Mouse (Mus musculus): ENCODE results near the gene Cnot4. TPM values are rescaled to one million over a fixed set of nuclear protein-coding genes. Genes with fewer than 3 reads are reported as not detected.

Gene Cnot4
- polyA plus RNA-seq, 1 experiment from 2014 or later: 39.0 TPM

DNA sequence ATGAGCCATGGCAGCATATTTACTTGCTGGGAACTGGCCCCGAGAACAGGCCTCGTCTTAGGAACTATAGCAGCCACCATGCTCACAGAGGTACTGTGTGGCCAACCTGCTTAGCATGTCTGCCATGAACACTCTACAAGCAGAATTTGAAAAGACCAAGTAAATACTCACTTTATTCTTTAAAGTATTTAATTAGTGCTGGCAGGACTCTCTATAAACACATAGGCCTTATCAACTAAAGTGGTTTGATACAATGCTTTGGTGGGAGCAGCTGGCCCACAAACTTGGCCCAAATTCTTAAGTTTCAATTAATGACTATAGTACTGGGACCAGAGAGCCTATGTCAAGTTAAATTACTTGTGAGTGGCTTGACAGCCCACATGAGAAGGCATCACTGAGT, 105.5 kb downstream of the Cnot4 start:
- no peak for DNase-seq
- Histone ChIP-seq H3K27me3 (ENCODE audit: control insufficient read depth, insufficient read depth, low read length) (no peaks in the 10 kb centered on the region), H3K4me3 (replicated peaks; ENCODE audit: low read depth, low read length) (no peak overlapping the region), H3K4me1 (ENCODE audit: control insufficient read depth, insufficient read depth, low read length) (no peaks in the 10 kb centered on the region), H3K4me2 (ENCODE audit: low read length) (no peak overlapping the region), H3K36me3 (ENCODE audit: control insufficient read depth, insufficient read depth, low read length) (0 out of 2 replicates have a peak, but pooled peaks cover 3% of the 10 kb centered on the region), H3K9ac (replicated peaks; ENCODE audit: low read length) (no peak overlapping the region), H3K9me3 (ENCODE audit: control insufficient read depth, low read length) (no peaks in the 10 kb centered on the region), H3K27ac (replicated peaks; ENCODE audit: low read depth, low read length) (no peak overlapping the region)
- no peak for ATAC-seq (ENCODE audit: low FRiP score, low TSS enrichment)
- WGBS: 91% methylated on average over 2 of the region's 2 CpGs

DNA sequence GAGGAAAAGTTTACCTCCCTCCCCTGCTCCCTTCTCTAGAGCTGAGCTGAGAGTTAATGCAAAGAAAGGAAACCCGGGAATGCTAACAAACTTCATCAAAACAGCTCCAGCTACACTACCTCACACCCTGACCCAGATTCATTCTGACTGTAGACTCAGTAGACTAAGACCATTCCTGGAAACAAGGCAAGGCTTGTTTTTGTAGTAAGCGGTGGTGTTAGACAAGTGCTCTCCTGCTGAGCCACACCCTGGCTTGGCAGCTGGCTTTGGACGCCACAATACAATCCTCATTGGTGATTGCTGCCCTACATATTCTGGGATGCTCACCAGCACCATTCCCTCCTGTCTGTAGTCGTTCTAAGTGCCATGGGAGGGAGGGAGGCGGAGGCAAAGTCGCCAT, 106.3 kb downstream of the Cnot4 start:
- Histone ChIP-seq H3K9ac (replicated peaks; ENCODE audit: low read length) (no peak overlapping the region), H3K4me2 (ENCODE audit: low read length) (no peak overlapping the region)
- ATAC-seq (ENCODE audit: low FRiP score, low TSS enrichment): no peak

DNA sequence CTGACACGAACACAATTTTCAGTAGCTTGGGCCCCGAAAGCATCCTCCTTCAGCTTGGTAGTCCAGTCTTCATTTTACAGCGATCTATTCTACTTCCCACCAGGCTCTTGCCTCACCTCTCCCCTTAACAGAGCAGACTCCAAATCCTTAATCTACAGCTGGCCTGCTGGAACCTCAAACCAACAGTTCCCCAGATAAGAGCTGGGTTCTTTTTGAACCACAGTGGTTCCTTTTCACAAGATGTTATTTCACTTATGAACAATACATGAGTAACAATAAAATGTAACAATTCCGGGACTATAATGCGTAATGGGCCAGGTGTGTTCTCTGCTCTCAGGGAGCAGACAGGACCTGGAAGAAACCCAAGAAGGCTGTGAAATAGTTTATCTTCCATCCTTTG, 116.9 kb downstream of the Cnot4 start:
- DNase-seq (no peak), ATAC-seq (ENCODE audit: low FRiP score, low TSS enrichment) (no peak)
- Histone ChIP-seq H3K4me2 (ENCODE audit: low read length) (no peak overlapping the region), H3K9ac (replicated peaks; ENCODE audit: low read length) (no peak overlapping the region), H3K27ac (replicated peaks; ENCODE audit: low read depth, low read length) (no peak overlapping the region), H3K4me1 (ENCODE audit: control insufficient read depth, insufficient read depth, low read length) (no peaks in the 10 kb centered on the region), H3K4me3 (replicated peaks; ENCODE audit: low read depth, low read length) (no peak overlapping the region), H3K36me3 (ENCODE audit: control insufficient read depth, insufficient read depth, low read length) (peaks cover 3% of the 10 kb centered on the region; the same call in 1 of the 2 replicates), H3K9me3 (ENCODE audit: control insufficient read depth, low read length) (no peaks in the 10 kb centered on the region), H3K27me3 (ENCODE audit: control insufficient read depth, insufficient read depth, low read length) (no peaks in the 10 kb centered on the region)
- WGBS: 96% methylated on average over 5 of the region's 5 CpGs

More for the DNA sequence above, 106.3 kb downstream of the Cnot4 start:
- 76% methylated on average over 6 of the region's 6 CpGs for WGBS
- H3K4me1 ChIP-seq (ENCODE audit: control insufficient read depth, insufficient read depth, low read length): no peaks in the 10 kb centered on the region
- H3K36me3 ChIP-seq (ENCODE audit: control insufficient read depth, insufficient read depth, low read length): 0 out of 2 replicates have a peak, but pooled peaks cover 6% of the 10 kb centered on the region
- H3K27ac ChIP-seq (replicated peaks; ENCODE audit: low read depth, low read length): no peak overlapping the region
- no peak for DNase-seq
- no peak overlapping the region for H3K4me3 ChIP-seq (replicated peaks; ENCODE audit: low read depth, low read length)
- no peaks in the 10 kb centered on the region for H3K27me3 ChIP-seq (ENCODE audit: control insufficient read depth, insufficient read depth, low read length)
- H3K9me3 ChIP-seq (ENCODE audit: control insufficient read depth, low read length): no peaks in the 10 kb centered on the region

DNA sequence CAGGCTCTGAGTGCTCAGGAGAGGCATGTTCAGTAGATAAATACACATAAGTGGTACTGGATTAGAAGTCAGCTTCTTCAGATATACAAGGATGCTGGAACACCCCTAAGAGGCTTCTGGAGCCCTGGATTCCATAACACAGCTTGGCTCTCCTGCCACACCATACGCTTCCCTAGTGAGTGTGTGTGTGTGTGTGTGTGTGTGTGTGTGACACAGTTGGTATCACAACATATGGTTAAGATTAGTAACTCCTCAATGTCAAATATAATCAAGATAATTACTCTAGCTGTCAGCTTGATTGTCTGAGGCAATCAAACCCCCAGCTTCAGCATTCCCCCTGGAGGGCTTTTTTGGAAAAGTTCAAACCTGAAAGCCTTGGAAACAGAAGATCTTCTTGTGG, 121.6 kb downstream of the Cnot4 start:
- WGBS: 90% methylated on average over 1 of the region's 1 CpGs
- Histone ChIP-seq H3K36me3 (ENCODE audit: control insufficient read depth, insufficient read depth, low read length) (no peaks in the 10 kb centered on the region), H3K9ac (replicated peaks; ENCODE audit: low read length) (no peak overlapping the region), H3K27ac (replicated peaks; ENCODE audit: low read depth, low read length) (no peak overlapping the region), H3K4me3 (replicated peaks; ENCODE audit: low read depth, low read length) (no peak overlapping the region), H3K4me2 (ENCODE audit: low read length) (no peak overlapping the region), H3K4me1 (ENCODE audit: control insufficient read depth, insufficient read depth, low read length) (no peaks in the 10 kb centered on the region), H3K9me3 (ENCODE audit: control insufficient read depth, low read length) (no peaks in the 10 kb centered on the region), H3K27me3 (ENCODE audit: control insufficient read depth, insufficient read depth, low read length) (no peaks in the 10 kb centered on the region)
- DNase-seq (no peak), ATAC-seq (ENCODE audit: low FRiP score, low TSS enrichment) (no peak)

DNA sequence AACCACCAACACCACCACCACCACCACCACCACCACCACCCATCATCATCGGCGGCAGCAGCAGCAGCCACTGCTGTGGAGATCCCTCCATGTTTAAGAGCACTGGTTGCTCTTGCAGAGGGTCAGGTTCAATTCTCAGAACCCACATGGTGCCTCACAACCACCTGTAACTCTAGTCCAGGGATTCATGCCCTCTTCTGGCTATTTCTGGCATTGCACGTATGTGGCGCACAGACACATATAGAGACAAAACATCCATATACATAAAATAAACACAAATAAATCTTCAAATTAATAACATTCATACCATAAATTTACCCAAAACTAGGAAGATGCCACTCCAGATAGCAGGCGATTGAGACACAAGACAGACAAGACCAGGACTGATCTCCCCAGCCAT, 122.8 kb downstream of the Cnot4 start:
- H3K9me3 ChIP-seq (ENCODE audit: control insufficient read depth, low read length): no peaks in the 10 kb centered on the region
- no peaks in the 10 kb centered on the region for H3K36me3 ChIP-seq (ENCODE audit: control insufficient read depth, insufficient read depth, low read length)
- WGBS: 98% methylated on average over 5 of the region's 5 CpGs
- no peak overlapping the region for H3K4me2 ChIP-seq (ENCODE audit: low read length)
- no peak overlapping the region for H3K9ac ChIP-seq (replicated peaks; ENCODE audit: low read length)
- H3K4me3 ChIP-seq (replicated peaks; ENCODE audit: low read depth, low read length): no peak overlapping the region
- no peak for DNase-seq
- ATAC-seq (ENCODE audit: low FRiP score, low TSS enrichment): no peak
- H3K4me1 ChIP-seq (ENCODE audit: control insufficient read depth, insufficient read depth, low read length): no peaks in the 10 kb centered on the region
- no peaks in the 10 kb centered on the region for H3K27me3 ChIP-seq (ENCODE audit: control insufficient read depth, insufficient read depth, low read length)
- no peak overlapping the region for H3K27ac ChIP-seq (replicated peaks; ENCODE audit: low read depth, low read length)

DNA sequence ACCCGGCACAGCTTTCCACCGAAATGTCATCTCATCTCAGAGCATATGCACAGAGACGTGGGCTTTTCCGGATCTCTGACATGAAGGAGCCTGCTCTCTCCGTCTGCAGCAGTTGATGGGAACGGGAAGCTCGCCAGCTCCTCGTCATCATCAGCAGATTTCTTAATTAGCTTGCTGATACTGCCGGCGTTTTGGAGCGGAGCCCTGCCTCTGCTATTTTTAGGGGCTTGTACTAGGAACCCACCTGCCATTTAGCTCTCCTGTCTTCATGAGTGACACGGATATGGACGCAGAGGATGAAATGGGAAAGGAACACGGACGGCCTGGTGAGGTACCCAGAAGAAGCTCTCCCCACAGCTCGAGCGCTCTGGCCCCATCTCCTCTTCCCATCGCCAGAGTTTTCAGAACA, 131.3 kb downstream of the Cnot4 start:
- H3K9ac ChIP-seq (replicated peaks; ENCODE audit: low read length): no peak overlapping the region
- no peak overlapping the region for H3K27ac ChIP-seq (replicated peaks; ENCODE audit: low read depth, low read length)
- no peaks in the 10 kb centered on the region for H3K36me3 ChIP-seq (ENCODE audit: control insufficient read depth, insufficient read depth, low read length)
- WGBS: 82% methylated on average over 18 of the region's 18 CpGs
- no peaks in the 10 kb centered on the region for H3K27me3 ChIP-seq (ENCODE audit: control insufficient read depth, insufficient read depth, low read length)
- peak; percentile 35 for DNase-seq
- H3K4me3 ChIP-seq (replicated peaks; ENCODE audit: low read depth, low read length): no peak overlapping the region
- no peak overlapping the region for H3K4me2 ChIP-seq (ENCODE audit: low read length)
- no peaks in the 10 kb centered on the region for H3K4me1 ChIP-seq (ENCODE audit: control insufficient read depth, insufficient read depth, low read length)
- no peak for ATAC-seq (ENCODE audit: low FRiP score, low TSS enrichment)
- H3K9me3 ChIP-seq (ENCODE audit: control insufficient read depth, low read length): no peaks in the 10 kb centered on the region

DNA sequence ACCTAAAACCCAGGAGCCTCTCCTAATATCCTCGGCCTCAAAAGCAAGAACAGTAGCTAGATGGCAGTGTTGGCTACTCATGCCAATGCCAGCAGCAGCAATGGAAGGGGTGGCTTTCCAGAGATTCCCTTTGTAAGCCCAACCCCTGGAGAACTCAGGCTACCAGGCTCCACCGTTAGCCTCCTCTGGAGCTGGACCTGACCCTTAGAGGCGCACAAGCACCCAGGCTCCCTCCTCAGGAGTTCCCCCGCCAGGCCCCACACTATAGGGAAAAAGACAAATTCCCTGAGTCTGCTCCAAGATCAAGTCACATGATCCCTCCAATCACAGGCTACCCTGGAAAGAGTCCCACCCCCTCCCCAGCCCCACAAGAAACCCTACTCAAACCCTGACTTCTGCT, 134.4 kb downstream of the Cnot4 start:
- 15% methylated on average over 4 of the region's 4 CpGs for WGBS
- H3K4me3 ChIP-seq (replicated peaks; ENCODE audit: low read depth, low read length): no peak overlapping the region

DNA sequence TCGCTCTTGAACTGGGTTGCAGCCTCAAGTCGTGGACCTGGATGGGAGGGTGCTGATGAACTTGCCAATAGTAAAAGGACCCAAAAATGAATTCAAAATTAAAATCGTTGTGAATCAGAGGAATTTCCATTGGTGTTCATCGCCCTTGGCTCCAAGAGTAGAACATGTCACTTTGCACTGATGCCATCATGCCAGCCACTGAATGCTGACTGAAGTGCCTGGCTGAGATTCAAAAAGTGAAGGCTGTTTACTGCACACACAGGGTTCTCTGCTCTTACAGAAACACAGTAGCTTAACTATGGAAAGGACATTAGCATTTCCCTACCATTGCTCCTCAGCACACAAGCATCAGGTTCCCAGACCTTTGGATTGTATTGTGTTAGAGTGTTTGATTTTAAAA, 137.0 kb downstream of the Cnot4 start:
- ATAC-seq (ENCODE audit: low FRiP score, low TSS enrichment): no peak

More for the DNA sequence above, 134.4 kb downstream of the Cnot4 start:
- no peaks in the 10 kb centered on the region for H3K36me3 ChIP-seq (ENCODE audit: control insufficient read depth, insufficient read depth, low read length)
- no peak overlapping the region for H3K9ac ChIP-seq (replicated peaks; ENCODE audit: low read length)
- no peak overlapping the region for H3K27ac ChIP-seq (replicated peaks; ENCODE audit: low read depth, low read length)
- peak overlapping the region; percentile 31; the same call in 1 of the 2 replicates for H3K4me2 ChIP-seq (ENCODE audit: low read length)
- H3K27me3 ChIP-seq (ENCODE audit: control insufficient read depth, insufficient read depth, low read length): no peaks in the 10 kb centered on the region
- ATAC-seq (ENCODE audit: low FRiP score, low TSS enrichment) (0 out of 2 replicates have a peak, but pooled peaks have one; percentile 35), DNase-seq (peak; percentile 76)
- H3K4me1 ChIP-seq (ENCODE audit: control insufficient read depth, insufficient read depth, low read length): no peaks in the 10 kb centered on the region
- H3K9me3 ChIP-seq (ENCODE audit: control insufficient read depth, low read length): no peaks in the 10 kb centered on the region

DNA sequence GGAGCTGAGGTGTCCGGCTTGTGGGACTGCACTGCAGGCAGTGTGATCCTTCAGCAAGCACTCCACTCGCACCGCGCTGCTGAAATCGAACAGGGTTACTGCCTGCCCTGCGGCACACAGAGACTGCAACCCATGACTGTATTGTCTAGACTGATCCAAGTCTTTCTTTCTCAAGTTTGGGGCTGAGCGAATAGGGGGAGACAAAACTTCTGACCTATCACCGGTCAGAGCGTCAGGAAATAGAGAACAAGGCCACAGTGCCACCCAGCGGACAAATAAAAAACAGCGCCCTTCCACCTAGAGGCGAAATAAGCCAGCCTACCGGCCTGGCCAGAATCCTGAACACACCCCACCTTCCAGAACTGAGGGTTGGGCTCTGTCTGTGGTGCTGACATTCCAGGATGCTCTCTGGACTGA, 138.3 kb downstream of the Cnot4 start:
- peak; percentile 54; the same call in 1 of the 2 replicates for ATAC-seq (ENCODE audit: low FRiP score, low TSS enrichment)
- no peaks in the 10 kb centered on the region for H3K4me1 ChIP-seq (ENCODE audit: control insufficient read depth, insufficient read depth, low read length)
- H3K27me3 ChIP-seq (ENCODE audit: control insufficient read depth, insufficient read depth, low read length): no peaks in the 10 kb centered on the region
- no peaks in the 10 kb centered on the region for H3K36me3 ChIP-seq (ENCODE audit: control insufficient read depth, insufficient read depth, low read length)
- WGBS: 5% methylated on average over 13 of the region's 13 CpGs
- no peak overlapping the region for H3K27ac ChIP-seq (replicated peaks; ENCODE audit: low read depth, low read length)
- DNase-seq: peak; percentile 89
- H3K4me2 ChIP-seq (ENCODE audit: low read length): peak overlapping the region; percentile 21; the same call in 1 of the 2 replicates
- no peak overlapping the region for H3K4me3 ChIP-seq (replicated peaks; ENCODE audit: low read depth, low read length)
- H3K9me3 ChIP-seq (ENCODE audit: control insufficient read depth, low read length): no peaks in the 10 kb centered on the region
- H3K9ac ChIP-seq (replicated peaks; ENCODE audit: low read length): no peak overlapping the region

More for the DNA sequence above, 137.0 kb downstream of the Cnot4 start:
- H3K4me3 ChIP-seq (replicated peaks; ENCODE audit: low read depth, low read length): no peak overlapping the region
- H3K4me2 ChIP-seq (ENCODE audit: low read length): no peak overlapping the region
- 83% methylated on average over 4 of the region's 4 CpGs for WGBS
- DNase-seq: no peak
- H3K9me3 ChIP-seq (ENCODE audit: control insufficient read depth, low read length): no peaks in the 10 kb centered on the region
- H3K27me3 ChIP-seq (ENCODE audit: control insufficient read depth, insufficient read depth, low read length): no peaks in the 10 kb centered on the region
- no peaks in the 10 kb centered on the region for H3K36me3 ChIP-seq (ENCODE audit: control insufficient read depth, insufficient read depth, low read length)
- no peak overlapping the region for H3K9ac ChIP-seq (replicated peaks; ENCODE audit: low read length)
- H3K27ac ChIP-seq (replicated peaks; ENCODE audit: low read depth, low read length): no peak overlapping the region
- no peaks in the 10 kb centered on the region for H3K4me1 ChIP-seq (ENCODE audit: control insufficient read depth, insufficient read depth, low read length)

All from midbrain, embryonic 14.5 days (tissue).